9 mouse cellular contexts compared by ENCODE assay signal in genomic region chr5:35918387-35918786, GRCm38 (mm10). TPM values are rescaled to one million over a fixed set of nuclear protein-coding genes. Genes with fewer than 3 reads are reported as not detected.
DNase-seq lines count a peak whose midpoint lies in the region; ATAC-seq and TF ChIP-seq lines count a peak whose summit lies in the region.
"Had no signal": no experiment of that assay in that cellular context is flagged by ENCODE, and none has a peak within 500 bp of the region (broad histone marks: within the 10 kb centered on the region; RNA-seq: fewer than 3 reads in every experiment).

No protein-coding gene starts in this region.

- no peak for TF ChIP-seq POLR2A in brain, embryonic 14.5 days (IDR thresholded peaks at IDR 0.05; ENCODE audit: borderline replicate concordance, extremely low read depth, insufficient read depth, insufficient read length, poor library complexity, severe bottlenecking)

- no peak overlapping the region for H3K4me3 ChIP-seq in heart, embryonic 11.5 days (ENCODE audit: low read depth, low read length)
- no peak overlapping the region for H3K4me3 ChIP-seq in hindbrain, embryonic 12.5 days
- H3K4me3 ChIP-seq in midbrain, embryonic 13.5 days (replicated peaks), result no peak overlapping the region

- peak overlapping the region; percentile 54; the same call in 1 of the 2 replicates for H3K9ac ChIP-seq in heart, embryonic 11.5 days (ENCODE audit: low read depth, low read length)
- H3K9ac ChIP-seq in hindbrain, embryonic 12.5 days, result peak overlapping the region; percentile 44
- H3K9ac ChIP-seq in midbrain, embryonic 13.5 days (replicated peaks), result peak overlapping the region; percentile 50

- no peaks in the 10 kb centered on the region for H3K9me3 ChIP-seq in heart, embryonic 11.5 days (replicated peaks; ENCODE audit: control insufficient read depth, low read length)
- no peaks in the 10 kb centered on the region for H3K9me3 ChIP-seq in hindbrain, embryonic 12.5 days (replicated peaks)
- no peaks in the 10 kb centered on the region for H3K9me3 ChIP-seq in midbrain, embryonic 13.5 days

- TF ChIP-seq CTCF in brain, embryonic 14.5 days (IDR thresholded peaks at IDR 0.05; ENCODE audit: borderline replicate concordance, extremely low read depth, insufficient read depth, insufficient read length), result no peak

- DNase-seq in heart, postnatal 14 days, result no peak
- DNase-seq in brain, embryonic 14.5 days (ENCODE audit: low read depth), result peak; percentile 96
- no peak for DNase-seq in T-cell, adult 2 months (ENCODE audit: low spot score)
- DNase-seq in kidney, postnatal 36 days, result no peak
- DNase-seq: cerebellum, adult 9-11 months had no signal

- 25% methylated on average over 8 of the region's 8 CpGs for WGBS in heart, embryonic 11.5 days (ENCODE audit: insufficient replicate concordance)
- 18% methylated on average over 8 of the region's 8 CpGs for WGBS in hindbrain, embryonic 12.5 days
- WGBS in midbrain, embryonic 13.5 days, result 20% methylated on average over 8 of the region's 8 CpGs

- no peaks in the 10 kb centered on the region for H3K36me3 ChIP-seq in heart, embryonic 11.5 days (ENCODE audit: control insufficient read depth, insufficient read depth, low read length)
- H3K36me3 ChIP-seq in hindbrain, embryonic 12.5 days, result no peaks in the 10 kb centered on the region
- no peaks in the 10 kb centered on the region for H3K36me3 ChIP-seq in midbrain, embryonic 13.5 days

- H3K4me2 ChIP-seq in heart, embryonic 11.5 days, result peak overlapping the region; percentile 14; the same call in 1 of the 2 replicates
- H3K4me2 ChIP-seq in hindbrain, embryonic 12.5 days (replicated peaks), result peak overlapping the region; percentile 15
- H3K4me2 ChIP-seq in midbrain, embryonic 13.5 days (replicated peaks), result 0 out of 2 replicates have a peak overlapping the region, but pooled peaks have one; percentile 4

- intact Hi-C loops in heart, postnatal 14 days (cut with DNase I), result no loop called here

- ATAC-seq in heart, embryonic 11.5 days (replicated peaks; ENCODE audit: insufficient number of reproducible peaks, low FRiP score, low TSS enrichment), result no peak
- ATAC-seq in hindbrain, embryonic 12.5 days (ENCODE audit: low FRiP score), result 0 out of 2 replicates have a peak, but pooled peaks have one; percentile 30
- ATAC-seq in midbrain, embryonic 13.5 days, result peak; percentile 62
- no peak for ATAC-seq in monocyte, adult 5-6 weeks (replicated peaks; ENCODE audit: insufficient number of reproducible peaks, low FRiP score, low TSS enrichment, poor library complexity, severe bottlenecking)

- no peaks in the 10 kb centered on the region for H3K27me3 ChIP-seq in heart, embryonic 11.5 days (ENCODE audit: control insufficient read depth, insufficient read depth, low read length)
- H3K27me3 ChIP-seq in hindbrain, embryonic 12.5 days, result no peaks in the 10 kb centered on the region
- H3K27me3 ChIP-seq in midbrain, embryonic 13.5 days, result no peaks in the 10 kb centered on the region

- H3K4me1 ChIP-seq in heart, embryonic 11.5 days (ENCODE audit: control insufficient read depth, insufficient read depth, low read length), result peaks cover 70% of the 10 kb centered on the region
- peaks cover 89% of the 10 kb centered on the region for H3K4me1 ChIP-seq in hindbrain, embryonic 12.5 days
- H3K4me1 ChIP-seq in midbrain, embryonic 13.5 days (replicated peaks), result peaks cover 94% of the 10 kb centered on the region

- H3K27ac ChIP-seq in heart, embryonic 11.5 days (ENCODE audit: low read depth, low read length), result peak overlapping the region; percentile 74
- H3K27ac ChIP-seq in hindbrain, embryonic 12.5 days, result peak overlapping the region; percentile 89
- H3K27ac ChIP-seq in midbrain, embryonic 13.5 days, result peak overlapping the region; percentile 94

RNA-seq across cellular contexts. Expression of gene Afap1, which starts 25.3 kb away (rescaled TPM):
- polyA plus RNA-seq in heart, embryonic 11.5 days (2014; fragmentation: Nextera tagmentation; extraction: Ambion mirVana), result 19.9 and 24.8 TPM in 2 replicates
- total RNA-seq in heart, postnatal 14 days (2021), result 10 to 100 TPM; 28.3 to 28.7 TPM
- 62.2 and 97.5 TPM in 2 replicates for polyA plus RNA-seq in brain, embryonic 14.5 days (2012; rRNA removed)
- 80.4 and 98.4 TPM in 2 replicates for polyA plus RNA-seq in hindbrain, embryonic 12.5 days (2016; fragmentation: Nextera tagmentation; extraction: Ambion mirVana)
- polyA plus RNA-seq in midbrain, embryonic 13.5 days (2015; fragmentation: Nextera tagmentation; extraction: Ambion mirVana), result 68.7 and 73.0 TPM in 2 replicates
- 0.86 to 1.9 TPM (median 1.3 TPM) in 3 replicates for total RNA-seq in monocyte, adult 5-6 weeks (2017)

Comparison
In these comparisons a context has a peak if more than half of its experiments do, and no peak if none do; other contexts are left out.
1. ATAC-seq: peak in hindbrain, embryonic 12.5 days (single experiment) and midbrain, embryonic 13.5 days (single experiment); none in heart, embryonic 11.5 days (single experiment) and monocyte, adult 5-6 weeks (single experiment).
2. Peak in every context shown above with its lines, with median percentiles within 50 percentile points of each other: H3K27ac ChIP-seq, H3K4me2 ChIP-seq and H3K9ac ChIP-seq.